Mouse (Mus musculus): ENCODE measurements at regions not wholly inside any gene's neighbourhood (a gene's known extent, or its start where the extent isn't known, plus 50 kb on each side); places are given as distances from the start of the nearest gene placed in this dataset.

- no peak for DNase-seq (ENCODE audit: low read depth)
Measured at GRCm38 (mm10) chr6:89256630-89257292, 105.7 kb downstream of the Plxna1 start.

- DNase-seq (ENCODE audit: low read depth), result peak; percentile 11
Measured at GRCm38 (mm10) chr6:89257416-89257815, 105.0 kb downstream of the Plxna1 start.

- DNase-seq (ENCODE audit: low read depth), result peak; percentile 14
Measured at GRCm38 (mm10) chr6:89258140-89258539, 104.3 kb downstream of the Plxna1 start.

GRCm38 (mm10) chr6:89259406-89259994 is 102.9 kb downstream of the Plxna1 start:
- DNase-seq (ENCODE audit: low read depth), result no peak

- no peak for DNase-seq (ENCODE audit: low read depth)
Measured at GRCm38 (mm10) chr6:89262958-89263357, 99.5 kb downstream of the Plxna1 start.

GRCm38 (mm10) chr6:89265296-89265695 is 97.1 kb downstream of the Plxna1 start:
- no peak for DNase-seq (ENCODE audit: low read depth)

Measured in induced T-regulatory cell, adult 2 months (primary cell).